Mouse (Mus musculus): ENCODE data around the gene Plekhm3. TPM values are rescaled to one million over a fixed set of nuclear protein-coding genes. Genes with fewer than 3 reads are reported as not detected.

Gene Plekhm3
- polyA plus RNA-seq, 1 experiment from 2014 or later: 6.5 TPM

DNA sequence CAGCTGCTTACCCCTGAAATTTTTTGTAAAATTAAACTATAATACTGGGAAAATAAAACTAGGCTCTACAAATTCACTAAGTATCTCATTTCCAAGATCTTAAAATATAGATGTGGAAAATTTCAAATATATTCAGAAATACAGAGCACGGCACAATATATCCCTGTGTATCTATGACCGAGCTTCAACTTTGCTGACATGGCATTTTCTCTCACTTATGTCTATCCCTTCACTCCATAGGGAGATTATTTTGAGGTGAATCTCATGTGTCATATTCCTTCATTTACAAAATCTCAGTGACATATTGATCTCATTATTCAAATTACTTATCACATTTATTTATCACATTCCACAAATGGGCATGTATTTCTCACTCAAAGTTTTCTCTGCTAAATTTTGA is 143.4 kb downstream of the Plekhm3 start:
- Histone ChIP-seq H3K27me3 (ENCODE audit: control insufficient read depth, insufficient read depth, low read length) (no peaks in the 10 kb centered on the region), H3K9me3 (ENCODE audit: control insufficient read depth, low read length) (no peaks in the 10 kb centered on the region), H3K36me3 (ENCODE audit: control insufficient read depth, insufficient read depth, low read length) (no peaks in the 10 kb centered on the region), H3K4me2 (ENCODE audit: low read depth, low read length, severe bottlenecking) (no peak overlapping the region), H3K4me3 (ENCODE audit: low read depth, low read length) (no peak overlapping the region), H3K4me1 (replicated peaks; ENCODE audit: control insufficient read depth, insufficient read depth, low read length) (no peaks in the 10 kb centered on the region), H3K27ac (ENCODE audit: low read depth, low read length) (no peak overlapping the region), H3K9ac (ENCODE audit: low read length) (no peak overlapping the region)
- ATAC-seq (replicated peaks; ENCODE audit: low FRiP score): no peak
- over 99% methylated on average over 2 of the region's 2 CpGs for WGBS
- no peak for DNase-seq (ENCODE audit: low spot score)

- WGBS: 93% methylated on average over 1 of the region's 1 CpGs
- Histone ChIP-seq H3K9ac (ENCODE audit: low read length) (no peak overlapping the region), H3K27ac (ENCODE audit: low read depth, low read length) (no peak overlapping the region), H3K27me3 (ENCODE audit: control insufficient read depth, insufficient read depth, low read length) (no peaks in the 10 kb centered on the region), H3K9me3 (ENCODE audit: control insufficient read depth, low read length) (no peaks in the 10 kb centered on the region), H3K36me3 (ENCODE audit: control insufficient read depth, insufficient read depth, low read length) (no peaks in the 10 kb centered on the region), H3K4me1 (replicated peaks; ENCODE audit: control insufficient read depth, insufficient read depth, low read length) (no peaks in the 10 kb centered on the region), H3K4me2 (ENCODE audit: low read depth, low read length, severe bottlenecking) (no peak overlapping the region), H3K4me3 (ENCODE audit: low read depth, low read length) (no peak overlapping the region)
- ATAC-seq (replicated peaks; ENCODE audit: low FRiP score) (no peak), DNase-seq (ENCODE audit: low spot score) (no peak)
These were observed 144.7 kb downstream of the Plekhm3 start for GRCm38 (mm10) chr1:64811956-64812355.

DNA sequence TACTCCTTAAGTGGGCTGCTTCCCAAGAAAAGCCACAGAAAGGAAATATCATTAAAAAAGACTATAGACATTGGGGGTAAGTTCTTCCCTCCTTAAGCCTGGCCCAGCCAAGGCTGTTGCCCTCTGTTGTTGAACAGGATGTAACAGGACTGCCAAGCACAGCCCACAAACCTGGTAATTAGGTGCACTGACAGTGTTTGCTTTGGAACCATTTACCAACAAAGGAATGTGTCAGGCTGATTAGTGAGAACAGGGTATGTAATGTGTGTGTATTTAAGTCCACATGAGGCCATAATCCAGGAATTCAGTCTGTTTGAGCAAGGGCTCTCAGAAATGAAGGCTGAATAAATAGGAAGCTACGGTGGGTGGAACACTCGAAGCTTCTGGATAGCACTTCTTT is 147.5 kb downstream of the Plekhm3 start:
- H3K4me3 ChIP-seq (ENCODE audit: low read depth, low read length): no peak overlapping the region
- H3K9ac ChIP-seq (ENCODE audit: low read length): no peak overlapping the region
- no peak overlapping the region for H3K27ac ChIP-seq (ENCODE audit: low read depth, low read length)
- H3K4me2 ChIP-seq (ENCODE audit: low read depth, low read length, severe bottlenecking): no peak overlapping the region
- DNase-seq (ENCODE audit: low spot score) (no peak), ATAC-seq (replicated peaks; ENCODE audit: low FRiP score) (no peak)
- H3K36me3 ChIP-seq (ENCODE audit: control insufficient read depth, insufficient read depth, low read length): no peaks in the 10 kb centered on the region
- H3K9me3 ChIP-seq (ENCODE audit: control insufficient read depth, low read length): no peaks in the 10 kb centered on the region
- 53% methylated on average over 2 of the region's 2 CpGs for WGBS
- 0 out of 2 replicates have a peak, but pooled peaks cover 4% of the 10 kb centered on the region for H3K27me3 ChIP-seq (ENCODE audit: control insufficient read depth, insufficient read depth, low read length)
- no peaks in the 10 kb centered on the region; the same call in 1 of the 2 replicates for H3K4me1 ChIP-seq (replicated peaks; ENCODE audit: control insufficient read depth, insufficient read depth, low read length)

DNA sequence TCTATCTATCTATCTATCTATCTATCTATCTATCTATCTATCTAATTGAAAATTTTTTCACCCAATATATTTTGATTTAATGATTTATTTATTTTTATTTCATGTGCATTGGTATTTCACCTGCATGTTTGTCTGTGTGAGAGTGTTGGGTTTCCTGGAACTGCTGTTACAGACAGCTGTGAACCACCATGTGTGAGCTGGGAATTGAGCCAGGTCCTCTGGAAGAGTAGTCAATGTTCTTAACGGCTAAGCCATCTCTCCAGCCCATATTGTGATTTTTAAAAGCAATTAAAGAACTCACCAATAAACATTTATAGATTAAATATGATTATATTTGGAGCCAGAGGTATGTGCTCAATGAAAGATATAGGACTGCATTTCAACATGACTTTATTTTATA is 148.9 kb downstream of the Plekhm3 start:
- no peak for DNase-seq (ENCODE audit: low spot score)
- H3K4me3 ChIP-seq (ENCODE audit: low read depth, low read length): no peak overlapping the region
- no peaks in the 10 kb centered on the region for H3K36me3 ChIP-seq (ENCODE audit: control insufficient read depth, insufficient read depth, low read length)
- WGBS: 90% methylated on average over 1 of the region's 1 CpGs
- H3K9me3 ChIP-seq (ENCODE audit: control insufficient read depth, low read length): no peaks in the 10 kb centered on the region
- H3K27me3 ChIP-seq (ENCODE audit: control insufficient read depth, insufficient read depth, low read length): 0 out of 2 replicates have a peak, but pooled peaks cover 4% of the 10 kb centered on the region
- no peak overlapping the region for H3K9ac ChIP-seq (ENCODE audit: low read length)
- H3K27ac ChIP-seq (ENCODE audit: low read depth, low read length): no peak overlapping the region
- ATAC-seq (replicated peaks; ENCODE audit: low FRiP score): no peak
- no peak overlapping the region for H3K4me2 ChIP-seq (ENCODE audit: low read depth, low read length, severe bottlenecking)
- H3K4me1 ChIP-seq (replicated peaks; ENCODE audit: control insufficient read depth, insufficient read depth, low read length): no peaks in the 10 kb centered on the region; the same call in 1 of the 2 replicates

GRCm38 (mm10) chr1:64805217-64805616 is 151.4 kb downstream of the Plekhm3 start:
- H3K36me3 ChIP-seq (ENCODE audit: control insufficient read depth, insufficient read depth, low read length): no peaks in the 10 kb centered on the region
- H3K4me2 ChIP-seq (ENCODE audit: low read depth, low read length, severe bottlenecking): no peak overlapping the region
- no peak overlapping the region for H3K4me3 ChIP-seq (ENCODE audit: low read depth, low read length)
- H3K9me3 ChIP-seq (ENCODE audit: control insufficient read depth, low read length): no peaks in the 10 kb centered on the region
- no peak overlapping the region for H3K9ac ChIP-seq (ENCODE audit: low read length)
- no peak overlapping the region for H3K27ac ChIP-seq (ENCODE audit: low read depth, low read length)
- ATAC-seq (replicated peaks; ENCODE audit: low FRiP score): no peak
- 41% methylated on average over 2 of the region's 2 CpGs for WGBS
- DNase-seq (ENCODE audit: low spot score): no peak
- no peaks in the 10 kb centered on the region; the same call in 1 of the 2 replicates for H3K4me1 ChIP-seq (replicated peaks; ENCODE audit: control insufficient read depth, insufficient read depth, low read length)
- 0 out of 2 replicates have a peak, but pooled peaks cover 6% of the 10 kb centered on the region for H3K27me3 ChIP-seq (ENCODE audit: control insufficient read depth, insufficient read depth, low read length)

DNA sequence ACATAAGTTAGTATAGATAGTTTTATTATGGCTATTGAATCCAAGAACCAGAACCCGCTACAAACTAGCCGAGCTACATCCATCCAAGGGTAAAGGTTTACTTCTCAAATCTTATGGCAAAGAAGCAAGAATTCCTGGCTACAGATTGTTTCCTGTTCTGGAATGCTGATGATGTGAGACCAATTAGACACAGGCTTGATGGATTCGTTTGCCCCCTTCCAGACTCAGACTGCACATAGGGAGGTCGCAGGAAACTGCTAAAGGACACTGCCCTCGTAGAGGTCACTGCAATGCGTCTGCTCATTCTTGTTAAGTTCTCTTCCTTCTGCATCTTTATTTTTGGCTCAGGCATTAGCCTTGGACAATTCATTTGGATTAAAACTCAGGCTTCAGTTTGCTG is 154.0 kb downstream of the Plekhm3 start:
- Histone ChIP-seq H3K36me3 (ENCODE audit: control insufficient read depth, insufficient read depth, low read length) (no peaks in the 10 kb centered on the region), H3K9me3 (ENCODE audit: control insufficient read depth, low read length) (no peaks in the 10 kb centered on the region), H3K4me1 (replicated peaks; ENCODE audit: control insufficient read depth, insufficient read depth, low read length) (no peaks in the 10 kb centered on the region; the same call in 1 of the 2 replicates), H3K9ac (ENCODE audit: low read length) (no peak overlapping the region), H3K4me2 (ENCODE audit: low read depth, low read length, severe bottlenecking) (no peak overlapping the region), H3K27me3 (ENCODE audit: control insufficient read depth, insufficient read depth, low read length) (0 out of 2 replicates have a peak, but pooled peaks cover 6% of the 10 kb centered on the region), H3K4me3 (ENCODE audit: low read depth, low read length) (no peak overlapping the region), H3K27ac (ENCODE audit: low read depth, low read length) (no peak overlapping the region)
- WGBS: 67% methylated on average over 6 of the region's 6 CpGs
- DNase-seq (ENCODE audit: low spot score) (no peak), ATAC-seq (replicated peaks; ENCODE audit: low FRiP score) (no peak)

GRCm38 (mm10) chr1:64797621-64798020 is 159.0 kb downstream of the Plekhm3 start:
- Histone ChIP-seq H3K27me3 (ENCODE audit: control insufficient read depth, insufficient read depth, low read length) (0 out of 2 replicates have a peak, but pooled peaks cover 2% of the 10 kb centered on the region), H3K9ac (ENCODE audit: low read length) (no peak overlapping the region), H3K4me3 (ENCODE audit: low read depth, low read length) (no peak overlapping the region), H3K36me3 (ENCODE audit: control insufficient read depth, insufficient read depth, low read length) (no peaks in the 10 kb centered on the region), H3K4me2 (ENCODE audit: low read depth, low read length, severe bottlenecking) (no peak overlapping the region), H3K4me1 (replicated peaks; ENCODE audit: control insufficient read depth, insufficient read depth, low read length) (no peaks in the 10 kb centered on the region), H3K27ac (ENCODE audit: low read depth, low read length) (no peak overlapping the region), H3K9me3 (ENCODE audit: control insufficient read depth, low read length) (no peaks in the 10 kb centered on the region)
- no peak for DNase-seq (ENCODE audit: low spot score)
- ATAC-seq (replicated peaks; ENCODE audit: low FRiP score): no peak
- 88% methylated on average over 3 of the region's 3 CpGs for WGBS

- WGBS: 80% methylated on average over 6 of the region's 6 CpGs
- DNase-seq (ENCODE audit: low spot score) (no peak), ATAC-seq (replicated peaks; ENCODE audit: low FRiP score) (no peak)
- no peaks in the 10 kb centered on the region for H3K4me1 ChIP-seq (replicated peaks; ENCODE audit: control insufficient read depth, insufficient read depth, low read length)
- no peaks in the 10 kb centered on the region for H3K9me3 ChIP-seq (ENCODE audit: control insufficient read depth, low read length)
- no peak overlapping the region for H3K4me3 ChIP-seq (ENCODE audit: low read depth, low read length)
- H3K36me3 ChIP-seq (ENCODE audit: control insufficient read depth, insufficient read depth, low read length): no peaks in the 10 kb centered on the region
- no peak overlapping the region for H3K27ac ChIP-seq (ENCODE audit: low read depth, low read length)
- H3K9ac ChIP-seq (ENCODE audit: low read length): no peak overlapping the region
- H3K4me2 ChIP-seq (ENCODE audit: low read depth, low read length, severe bottlenecking): no peak overlapping the region
- H3K27me3 ChIP-seq (ENCODE audit: control insufficient read depth, insufficient read depth, low read length): no peaks in the 10 kb centered on the region
These were observed 159.6 kb downstream of the Plekhm3 start for GRCm38 (mm10) chr1:64796867-64797582.

Measured in forebrain, embryonic 11.5 days (tissue).